ENCODE assay signal across 30 mouse cellular contexts in the genomic region with DNA sequence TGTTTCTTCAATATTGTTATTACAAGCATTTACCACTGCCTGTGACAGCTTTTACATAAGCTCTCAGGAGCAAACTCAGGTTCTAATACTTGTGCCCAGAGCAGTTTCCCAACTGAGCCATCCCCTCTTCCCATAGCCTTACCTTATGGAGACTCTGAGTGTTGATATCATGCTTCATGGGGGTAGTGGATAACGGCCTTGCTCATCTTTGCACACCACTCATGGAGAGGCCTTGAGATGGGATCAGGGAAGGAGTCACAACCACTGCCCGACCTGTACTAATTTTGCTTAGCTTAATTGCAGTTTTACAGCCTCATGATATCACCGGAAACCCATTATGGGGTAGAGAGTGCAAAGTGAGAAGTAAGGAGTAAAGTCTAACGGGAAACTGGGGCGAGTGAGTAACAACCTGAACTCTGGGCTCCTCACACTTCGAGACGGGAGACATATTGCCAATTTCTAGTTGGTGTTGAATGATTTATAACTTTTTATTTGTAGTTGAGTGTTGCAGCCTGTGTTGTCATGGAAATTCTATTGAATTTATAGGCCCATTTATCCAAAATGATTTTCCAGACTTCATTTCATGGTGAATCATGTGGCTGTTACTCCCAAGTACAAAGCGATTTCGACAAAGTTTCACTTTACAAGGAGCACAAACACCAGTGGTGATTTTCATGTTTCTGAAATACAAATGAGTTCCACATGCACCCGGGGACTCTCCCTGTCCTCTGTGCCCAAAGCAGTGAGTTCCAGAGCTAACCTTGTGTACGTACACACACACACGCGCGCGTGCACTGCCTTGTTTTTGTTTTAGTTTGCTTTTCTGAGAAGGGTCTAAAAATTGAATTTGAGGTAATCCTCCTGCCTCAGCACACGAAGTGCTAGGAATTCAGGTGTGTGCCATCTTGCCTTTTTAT.
DNase-seq lines count a peak whose midpoint lies in the region; ATAC-seq and TF ChIP-seq lines count a peak whose summit lies in the region.
"Had no signal": no experiment of that assay in that cellular context is flagged by ENCODE, and none has a peak within 500 bp of the region (broad histone marks: within the 10 kb centered on the region; RNA-seq: fewer than 3 reads in every experiment).

No protein-coding gene starts in this region.

- H3K27ac ChIP-seq in limb, embryonic 14.5 days (replicated peaks; ENCODE audit: low read depth, low read length), result 0 out of 2 replicates have a peak overlapping the region, but pooled peaks have one; percentile 33
- H3K27ac ChIP-seq: forebrain, embryonic 13.5 days; hindbrain, embryonic 14.5 days; kidney, postnatal 0 days; left cerebral cortex, adult 2 months; liver, embryonic 13.5 days; midbrain, embryonic 13.5 days had no signal

- no peaks in the 10 kb centered on the region for H3K9me3 ChIP-seq in limb, embryonic 14.5 days (ENCODE audit: control insufficient read depth, low read length)
- H3K9me3 ChIP-seq: forebrain, embryonic 13.5 days; liver, embryonic 13.5 days; midbrain, embryonic 13.5 days had no signal

- WGBS in large intestine, adult 2 months, result 66% methylated on average over 16 of the region's 16 CpGs
- WGBS in limb, embryonic 14.5 days, result 31% methylated on average over 16 of the region's 16 CpGs

- peak; percentile 14 for DNase-seq in embryo, embryonic 11 days
- no peak for DNase-seq in embryo, embryonic 10 days (ENCODE audit: low spot score)
- DNase-seq in embryo, embryonic 11.5 days (ENCODE audit: low read depth, low spot score), result peak; percentile 11
- DNase-seq in large intestine, adult 2 months (ENCODE audit: low read depth, low spot score), result peak; percentile 18
- DNase-seq in limb, embryonic 14.5 days (ENCODE audit: low spot score), result peak; percentile 65
- DNase-seq in ovary, adult 18-20 months (ENCODE audit: low spot score), result no peak
- DNase-seq in left cerebral cortex, adult 11 months (ENCODE audit: low spot score), result no peak
- DNase-seq in layer of hippocampus, postnatal 25 days (ENCODE audit: extremely low spot score in 1 of 2, low spot score in 1 of 2), result no peak
- DNase-seq: adrenal gland, postnatal 36 days; cerebellum, adult 2 months; cerebellum, postnatal 14 days; gastrocnemius, postnatal 14 days; kidney, adult 8-10 months; layer of hippocampus, adult 9-11 months; liver, embryonic 13.5 days; lung, adult 18-20 months; lung, postnatal 4 days; retina, postnatal 1 day; right cerebral cortex, postnatal 14 days; spleen, adult 18-20 months; thymus, postnatal 14 days had no signal

- peaks cover 10% of the 10 kb centered on the region; the same call in 1 of the 2 replicates for H3K4me1 ChIP-seq in limb, embryonic 14.5 days (ENCODE audit: control insufficient read depth, insufficient read depth, low read length)
- H3K4me1 ChIP-seq: forebrain, embryonic 13.5 days; liver, embryonic 13.5 days; megakaryocyte, embryonic 14.5 days; midbrain, embryonic 13.5 days had no signal

- H3K36me3 ChIP-seq in limb, embryonic 14.5 days (ENCODE audit: control insufficient read depth, insufficient read depth, low read length), result no peaks in the 10 kb centered on the region
- H3K36me3 ChIP-seq: heart, embryonic 12.5 days; liver, embryonic 13.5 days; midbrain, embryonic 13.5 days had no signal

- TF ChIP-seq POLR2A in limb, embryonic 14.5 days (IDR thresholded peaks at IDR 0.05; ENCODE audit: borderline replicate concordance, extremely low read depth, insufficient read depth, insufficient read length), result no peak

- H3K9ac ChIP-seq in limb, embryonic 14.5 days (ENCODE audit: low read depth, low read length, severe bottlenecking), result no peak overlapping the region
- H3K9ac ChIP-seq: forebrain, embryonic 13.5 days; heart, embryonic 12.5 days; hindbrain, embryonic 14.5 days; liver, embryonic 13.5 days; midbrain, embryonic 13.5 days had no signal

- H3K4me2 ChIP-seq in limb, embryonic 14.5 days (replicated peaks; ENCODE audit: low read depth, low read length, severe bottlenecking), result no peak overlapping the region
- H3K4me2 ChIP-seq: forebrain, embryonic 13.5 days; hindbrain, embryonic 14.5 days; liver, embryonic 13.5 days; midbrain, embryonic 13.5 days had no signal

- H3K4me3 ChIP-seq in limb, embryonic 14.5 days (replicated peaks; ENCODE audit: low read length), result no peak overlapping the region
- H3K4me3 ChIP-seq: erythroblast, embryonic 14.5 days; forebrain, embryonic 13.5 days; heart, embryonic 12.5 days; left cerebral cortex, adult 2 months; liver, embryonic 13.5 days; megakaryocyte, embryonic 14.5 days; midbrain, embryonic 13.5 days had no signal

- H3K27me3 ChIP-seq in limb, embryonic 14.5 days (ENCODE audit: control insufficient read depth, insufficient read depth, low read length), result no peaks in the 10 kb centered on the region
- H3K27me3 ChIP-seq: forebrain, embryonic 13.5 days; heart, embryonic 12.5 days; liver, embryonic 13.5 days; megakaryocyte, embryonic 14.5 days; midbrain, embryonic 13.5 days had no signal

- ATAC-seq in limb, embryonic 14.5 days (ENCODE audit: low FRiP score, low read depth), result peak; percentile 86
- ATAC-seq: forebrain, embryonic 13.5 days; lung, postnatal 0 days; midbrain, embryonic 13.5 days had no signal

Comparison
In these comparisons a context has a peak if more than half of its experiments do, and no peak if none do; other contexts are left out.
1. DNase-seq: peak in embryo, embryonic 11 days (single experiment), embryo, embryonic 11.5 days (single experiment), large intestine, adult 2 months (single experiment) and limb, embryonic 14.5 days (single experiment); none in embryo, embryonic 10 days (single experiment), ovary, adult 18-20 months (single experiment), left cerebral cortex, adult 11 months (single experiment) and layer of hippocampus, postnatal 25 days (0 of 2).